Mouse (Mus musculus): ENCODE measurements at regions not wholly inside any gene's neighbourhood (a gene's known extent, or its start where the extent isn't known, plus 50 kb on each side); places are given as distances from the start of the nearest gene placed in this dataset.

- ATAC-seq (replicated peaks; ENCODE audit: low FRiP score, poor library complexity, severe bottlenecking) = no peak
Measured at GRCm38 (mm10) chr15:34775714-34776113, 418.0 kb upstream of the 9430069I07Rik start.

GRCm38 (mm10) chr15:34751746-34752145 lies 394.1 kb upstream of the 9430069I07Rik start:
- no peak for ATAC-seq (replicated peaks; ENCODE audit: low FRiP score, poor library complexity, severe bottlenecking)

GRCm38 (mm10) chr15:34751021-34751420 lies 393.3 kb upstream of the 9430069I07Rik start:
- no peak for ATAC-seq (replicated peaks; ENCODE audit: low FRiP score, poor library complexity, severe bottlenecking)

GRCm38 (mm10) chr15:34747111-34747510 lies 389.4 kb upstream of the 9430069I07Rik start:
- no peak for ATAC-seq (replicated peaks; ENCODE audit: low FRiP score, poor library complexity, severe bottlenecking)

- ATAC-seq (replicated peaks; ENCODE audit: low FRiP score, poor library complexity, severe bottlenecking) = peak; percentile 49; the same call in 1 of the 2 replicates
Measured at GRCm38 (mm10) chr15:34743130-34743782, 385.6 kb upstream of the 9430069I07Rik start.

- ATAC-seq (replicated peaks; ENCODE audit: low FRiP score, poor library complexity, severe bottlenecking) = no peak
Measured at GRCm38 (mm10) chr15:34741488-34741887, 383.8 kb upstream of the 9430069I07Rik start.

Measured in erythroid progenitor cell, adult 5-6 weeks (primary cell).